Mouse (Mus musculus) ES-E14 (cell line): ENCODE results near the gene Mdh1.
A peak's percentile ranks its signal among the peaks of the same experiment; 100 is the strongest.

Experiments used
- CHD2 ChIP-seq: IDR thresholded peaks from 2 replicates; pipeline ENCODE4 v1.6.1; 2014; ENCODE audit warnings: mild to moderate bottlenecking, low read depth, low read length, inconsistent platforms
- HCFC1 ChIP-seq: IDR thresholded peaks from 2 replicates; pipeline ENCODE4 v1.6.1; 2012; ENCODE audit warnings: low read length, inconsistent platforms, borderline replicate concordance; ENCODE audit not compliant: insufficient read depth
- ZC3H11A ChIP-seq: IDR thresholded peaks from 2 replicates; pipeline ENCODE4 v1.6.1; 2012; ENCODE audit warnings: low read depth, mild to moderate bottlenecking, inconsistent platforms, low read length, borderline replicate concordance
- ZNF384 ChIP-seq: IDR thresholded peaks from 2 replicates; pipeline ENCODE4 v1.6.1; 2012; ENCODE audit warnings: low read depth, low read length, inconsistent platforms

- peak; percentile 40; the same call in 1 of the 2 replicates for TF ChIP-seq CHD2
- TF ChIP-seq ZNF384 = no peak
- TF ChIP-seq ZC3H11A = no peak
- peak; percentile 99 for TF ChIP-seq HCFC1
Observed at GRCm38 (mm10) chr11:21571700-21572381, at the start of gene Mdh1, which contains the start of gene Wdpcp.
